Mouse (Mus musculus): ENCODE measurements around the gene Noc2l. TPM values are rescaled to one million over a fixed set of nuclear protein-coding genes. Genes with fewer than 3 reads are reported as not detected.

The Noc2l gene
- polyA plus RNA-seq, 1 experiment from 2014 or later, result 82.9 TPM

Small RNA genes within 50 kb of the gene (microRNA-seq; reads per million reads assigned to microRNA genes)
- gene Mir7658 (ENCODE audit: borderline number of aligned reads), result 3.3 reads per million

Other genes starting within 250 kb of the Noc2l start
- gene B3galt6, start 243.4 kb upstream of the Noc2l start, polyA plus RNA-seq (2015; fragmentation: Nextera tagmentation; extraction: Ambion mirVana), result 8.4 and 10.7 TPM in 2 replicates
- gene Sdf4, start 243.1 kb upstream of the Noc2l start, polyA plus RNA-seq (2015; fragmentation: Nextera tagmentation; extraction: Ambion mirVana), result 187 and 194 TPM in 2 replicates
- gene Tnfrsf4, start 222.2 kb upstream of the Noc2l start, polyA plus RNA-seq (2015; fragmentation: Nextera tagmentation; extraction: Ambion mirVana), result 7.9 and 9.5 TPM in 2 replicates
- 13.9 and 14.8 TPM in 2 replicates for gene Tnfrsf18, start 209.8 kb upstream of the Noc2l start, polyA plus RNA-seq (2015; fragmentation: Nextera tagmentation; extraction: Ambion mirVana)
- 0.27 and 0.35 TPM in 2 replicates for gene Ttll10, start 176.6 kb upstream of the Noc2l start, polyA plus RNA-seq (2015; fragmentation: Nextera tagmentation; extraction: Ambion mirVana)
- 16.3 and 17.5 TPM in 2 replicates for gene 9430015G10Rik, start 126.0 kb upstream of the Noc2l start, polyA plus RNA-seq (2015; fragmentation: Nextera tagmentation; extraction: Ambion mirVana)
- gene Rnf223, start 105.5 kb upstream of the Noc2l start, polyA plus RNA-seq (2015; fragmentation: Nextera tagmentation; extraction: Ambion mirVana), result 0.09 and 0.23 TPM in 2 replicates
- gene Agrn, start 38.5 kb upstream of the Noc2l start, polyA plus RNA-seq (2015; fragmentation: Nextera tagmentation; extraction: Ambion mirVana), result 10.4 and 11.6 TPM in 2 replicates
- gene Isg15, start 35.2 kb upstream of the Noc2l start, polyA plus RNA-seq (2015; fragmentation: Nextera tagmentation; extraction: Ambion mirVana), result 70.8 and 74.6 TPM in 2 replicates
- gene AW011738, start 32.7 kb upstream of the Noc2l start, polyA plus RNA-seq (2015; fragmentation: Nextera tagmentation; extraction: Ambion mirVana), result 11.4 and 11.9 TPM in 2 replicates
- 0.96 and 1.0 TPM in 2 replicates for gene Perm1, start 20.1 kb upstream of the Noc2l start, polyA plus RNA-seq (2015; fragmentation: Nextera tagmentation; extraction: Ambion mirVana)
- gene Plekhn1, start 1.2 kb upstream of the Noc2l start, polyA plus RNA-seq (2015; fragmentation: Nextera tagmentation; extraction: Ambion mirVana), result 15.6 and 16.3 TPM in 2 replicates
- 0.32 and 0.59 TPM in 2 replicates for gene Samd11, start 19.6 kb downstream of the Noc2l start, polyA plus RNA-seq (2015; fragmentation: Nextera tagmentation; extraction: Ambion mirVana)
- gene Vmn2r-ps159, start 95.1 kb downstream of the Noc2l start, polyA plus RNA-seq (2015; fragmentation: Nextera tagmentation; extraction: Ambion mirVana), result not detected in 2 replicates